8 mouse cellular contexts compared by ENCODE assay signal in the genomic region with DNA sequence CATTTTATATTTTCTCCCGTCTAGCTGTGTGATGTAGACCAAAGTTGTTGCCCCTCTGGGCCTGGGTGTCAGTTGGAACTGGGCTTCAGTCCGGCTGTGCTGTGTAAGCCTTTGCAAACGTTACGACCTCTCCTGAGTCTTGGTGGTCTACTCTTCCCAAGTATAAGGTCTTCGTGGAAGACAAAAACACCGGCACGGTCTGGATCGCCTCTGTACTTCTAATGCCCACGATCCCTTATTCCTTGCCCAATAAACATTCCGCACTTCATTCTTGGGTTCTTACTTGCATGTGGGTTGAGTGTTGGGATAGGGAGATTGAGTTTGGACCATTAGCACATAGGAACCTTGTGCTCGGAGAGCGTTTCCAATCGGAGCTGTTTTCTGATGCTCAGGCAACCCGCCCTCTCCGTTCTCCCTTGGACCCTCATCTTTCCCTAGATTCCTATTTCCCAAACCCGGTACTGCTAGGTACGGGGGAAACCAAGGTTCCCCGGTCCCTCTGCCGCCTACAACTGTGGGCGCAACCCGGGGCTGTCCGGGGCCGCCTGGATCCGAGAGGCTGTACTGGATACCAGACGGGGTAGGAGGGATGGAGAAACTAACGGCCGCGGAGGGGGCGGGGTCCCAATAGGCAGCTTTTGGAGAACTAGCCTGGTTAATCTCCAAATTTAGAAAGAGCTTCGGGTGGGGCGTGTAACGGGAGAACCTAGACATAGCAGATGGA. TPM values are rescaled to one million over a fixed set of nuclear protein-coding genes. Genes with fewer than 3 reads are reported as not detected.
DNase-seq lines count a peak whose midpoint lies in the region; ATAC-seq and TF ChIP-seq lines count a peak whose summit lies in the region.

No protein-coding gene starts in this region.

- H3K9me3 ChIP-seq in kidney, embryonic 14.5 days (ENCODE audit: control insufficient read depth, low read length): no peaks in the 10 kb centered on the region
- no peaks in the 10 kb centered on the region for H3K9me3 ChIP-seq in embryonic facial prominence, embryonic 15.5 days (replicated peaks)
- no peaks in the 10 kb centered on the region for H3K9me3 ChIP-seq in limb, embryonic 15.5 days
- H3K9me3 ChIP-seq in stomach, postnatal 0 days (ENCODE audit: control insufficient read depth, low read length): no peaks in the 10 kb centered on the region

- 8% methylated on average over 32 of the region's 32 CpGs for WGBS in kidney, embryonic 14.5 days
- WGBS in embryonic facial prominence, embryonic 15.5 days: 12% methylated on average over 32 of the region's 32 CpGs
- WGBS in limb, embryonic 15.5 days: 10% methylated on average over 32 of the region's 32 CpGs
- 13% methylated on average over 32 of the region's 32 CpGs for WGBS in stomach, postnatal 0 days

- no peak overlapping the region for H3K27ac ChIP-seq in kidney, embryonic 14.5 days (ENCODE audit: low read depth, low read length)
- no peak overlapping the region for H3K27ac ChIP-seq in embryonic facial prominence, embryonic 15.5 days (replicated peaks)
- H3K27ac ChIP-seq in limb, embryonic 15.5 days: no peak overlapping the region
- no peak overlapping the region for H3K27ac ChIP-seq in stomach, postnatal 0 days (replicated peaks)

- H3K4me2 ChIP-seq in kidney, embryonic 14.5 days (replicated peaks; ENCODE audit: low read depth, low read length): peak overlapping the region; percentile 84
- peak overlapping the region; percentile 90 for H3K4me2 ChIP-seq in embryonic facial prominence, embryonic 15.5 days (replicated peaks)
- peak overlapping the region; percentile 82 for H3K4me2 ChIP-seq in limb, embryonic 15.5 days
- peak overlapping the region; percentile 89 for H3K4me2 ChIP-seq in stomach, postnatal 0 days (replicated peaks; ENCODE audit: low read depth)

- H3K4me1 ChIP-seq in kidney, embryonic 14.5 days (ENCODE audit: control insufficient read depth, insufficient read depth, low read length): peaks cover 24% of the 10 kb centered on the region
- peaks cover 70% of the 10 kb centered on the region for H3K4me1 ChIP-seq in embryonic facial prominence, embryonic 15.5 days
- H3K4me1 ChIP-seq in limb, embryonic 15.5 days: peaks cover 61% of the 10 kb centered on the region
- H3K4me1 ChIP-seq in stomach, postnatal 0 days (replicated peaks; ENCODE audit: control insufficient read depth, insufficient read depth): peaks cover 6% of the 10 kb centered on the region

- H3K36me3 ChIP-seq in kidney, embryonic 14.5 days (ENCODE audit: control insufficient read depth, insufficient read depth, low read length): no peaks in the 10 kb centered on the region
- no peaks in the 10 kb centered on the region for H3K36me3 ChIP-seq in embryonic facial prominence, embryonic 15.5 days
- no peaks in the 10 kb centered on the region for H3K36me3 ChIP-seq in limb, embryonic 15.5 days
- H3K36me3 ChIP-seq in stomach, postnatal 0 days (ENCODE audit: control insufficient read depth, insufficient read depth, low read length): no peaks in the 10 kb centered on the region

- TF ChIP-seq CTCF in stomach, postnatal 0 days (IDR thresholded peaks at IDR 0.05; ENCODE audit: low read depth): no peak

- TF ChIP-seq EP300 in stomach, postnatal 0 days (optimal IDR thresholded peaks at IDR 0.05): no peak

- no peak for DNase-seq in kidney, adult 11 months
- peak; percentile 67 for DNase-seq in ZHBTc4 (ENCODE audit: low read depth, low spot score)
- no peak for DNase-seq in stomach, postnatal 0 days (ENCODE audit: low spot score)
- DNase-seq in adipocyte (ENCODE audit: low spot score): no peak
- no peak for DNase-seq in urinary bladder, postnatal 10 days (ENCODE audit: low spot score)

- H3K4me3 ChIP-seq in kidney, embryonic 14.5 days (ENCODE audit: low read length): peak overlapping the region; percentile 79
- H3K4me3 ChIP-seq in embryonic facial prominence, embryonic 15.5 days (replicated peaks): peak overlapping the region; percentile 82
- peak overlapping the region; percentile 79 for H3K4me3 ChIP-seq in limb, embryonic 15.5 days
- H3K4me3 ChIP-seq in stomach, postnatal 0 days (ENCODE audit: low read depth, low read length): peak overlapping the region; percentile 74

- H3K27me3 ChIP-seq in kidney, embryonic 14.5 days (ENCODE audit: control insufficient read depth, insufficient read depth, low read length): peaks cover 45% of the 10 kb centered on the region
- peaks cover 34% of the 10 kb centered on the region for H3K27me3 ChIP-seq in embryonic facial prominence, embryonic 15.5 days
- peaks cover 45% of the 10 kb centered on the region for H3K27me3 ChIP-seq in limb, embryonic 15.5 days
- H3K27me3 ChIP-seq in stomach, postnatal 0 days (ENCODE audit: control insufficient read depth, insufficient read depth, low read length): peaks cover 7% of the 10 kb centered on the region; the same call in 1 of the 2 replicates

- ATAC-seq in kidney, embryonic 14.5 days (ENCODE audit: low FRiP score, low TSS enrichment): no peak
- ATAC-seq in embryonic facial prominence, embryonic 15.5 days (ENCODE audit: insufficient number of reproducible peaks, low FRiP score, low TSS enrichment, low read depth): no peak
- ATAC-seq in limb, embryonic 15.5 days (ENCODE audit: insufficient number of reproducible peaks, low FRiP score, low TSS enrichment, low read depth): no peak
- ATAC-seq in stomach, postnatal 0 days (ENCODE audit: low FRiP score, low TSS enrichment): no peak

- H3K9ac ChIP-seq in kidney, embryonic 14.5 days (ENCODE audit: low read depth, low read length): peak overlapping the region; percentile 53; the same call in 1 of the 2 replicates
- 0 out of 2 replicates have a peak overlapping the region, but pooled peaks have one; percentile 26 for H3K9ac ChIP-seq in embryonic facial prominence, embryonic 15.5 days
- peak overlapping the region; percentile 44; the same call in 1 of the 2 replicates for H3K9ac ChIP-seq in limb, embryonic 15.5 days
- H3K9ac ChIP-seq in stomach, postnatal 0 days (ENCODE audit: low read length): peak overlapping the region; percentile 55; the same call in 1 of the 2 replicates

RNA-seq across cellular contexts. Expression of a gene that starts 2.3 kb away (rescaled TPM):
- polyA plus RNA-seq in kidney, embryonic 14.5 days (2014; fragmentation: Nextera tagmentation; extraction: Ambion mirVana): 43.6 and 56.2 TPM in 2 replicates
- 36.8 and 43.1 TPM in 2 replicates for polyA plus RNA-seq in embryonic facial prominence, embryonic 15.5 days (2015; fragmentation: Nextera tagmentation; extraction: Ambion mirVana)
- polyA plus RNA-seq in limb, embryonic 15.5 days (2015; fragmentation: Nextera tagmentation; extraction: Ambion mirVana): 32.0 and 33.8 TPM in 2 replicates
- polyA plus RNA-seq in stomach, postnatal 0 days (2015; fragmentation: Nextera tagmentation; extraction: Ambion mirVana): 21.0 and 21.6 TPM in 2 replicates

RNA-seq across cellular contexts. Expression of a gene that starts 8.3 kb away (rescaled TPM):
- polyA plus RNA-seq in kidney, embryonic 14.5 days (2014; fragmentation: Nextera tagmentation; extraction: Ambion mirVana): 120 and 148 TPM in 2 replicates
- polyA plus RNA-seq in embryonic facial prominence, embryonic 15.5 days (2015; fragmentation: Nextera tagmentation; extraction: Ambion mirVana): 116 and 124 TPM in 2 replicates
- 103 and 117 TPM in 2 replicates for polyA plus RNA-seq in limb, embryonic 15.5 days (2015; fragmentation: Nextera tagmentation; extraction: Ambion mirVana)
- 49.2 and 50.1 TPM in 2 replicates for polyA plus RNA-seq in stomach, postnatal 0 days (2015; fragmentation: Nextera tagmentation; extraction: Ambion mirVana)

RNA-seq across cellular contexts. Expression of a gene that starts 15.4 kb away (rescaled TPM):
- polyA plus RNA-seq in kidney, embryonic 14.5 days (2014; fragmentation: Nextera tagmentation; extraction: Ambion mirVana): 3.8 and 5.0 TPM in 2 replicates
- 6.7 and 7.5 TPM in 2 replicates for polyA plus RNA-seq in embryonic facial prominence, embryonic 15.5 days (2015; fragmentation: Nextera tagmentation; extraction: Ambion mirVana)
- 5.9 and 7.1 TPM in 2 replicates for polyA plus RNA-seq in limb, embryonic 15.5 days (2015; fragmentation: Nextera tagmentation; extraction: Ambion mirVana)
- polyA plus RNA-seq in stomach, postnatal 0 days (2015; fragmentation: Nextera tagmentation; extraction: Ambion mirVana): 4.1 and 4.3 TPM in 2 replicates

RNA-seq across cellular contexts. Expression of a gene that starts 19.7 kb away (rescaled TPM):
- not detected in 2 replicates for polyA plus RNA-seq in kidney, embryonic 14.5 days (2014; fragmentation: Nextera tagmentation; extraction: Ambion mirVana)
- not detected in 2 replicates for polyA plus RNA-seq in embryonic facial prominence, embryonic 15.5 days (2015; fragmentation: Nextera tagmentation; extraction: Ambion mirVana)
- not detected in 2 replicates for polyA plus RNA-seq in limb, embryonic 15.5 days (2015; fragmentation: Nextera tagmentation; extraction: Ambion mirVana)
- not detected in 2 replicates for polyA plus RNA-seq in stomach, postnatal 0 days (2015; fragmentation: Nextera tagmentation; extraction: Ambion mirVana)

RNA-seq across cellular contexts. Expression of a gene that starts 26.4 kb away (rescaled TPM):
- 53.2 and 63.8 TPM in 2 replicates for polyA plus RNA-seq in kidney, embryonic 14.5 days (2014; fragmentation: Nextera tagmentation; extraction: Ambion mirVana)
- polyA plus RNA-seq in embryonic facial prominence, embryonic 15.5 days (2015; fragmentation: Nextera tagmentation; extraction: Ambion mirVana): 66.5 and 70.6 TPM in 2 replicates
- 59.8 and 63.0 TPM in 2 replicates for polyA plus RNA-seq in limb, embryonic 15.5 days (2015; fragmentation: Nextera tagmentation; extraction: Ambion mirVana)
- 41.0 and 44.5 TPM in 2 replicates for polyA plus RNA-seq in stomach, postnatal 0 days (2015; fragmentation: Nextera tagmentation; extraction: Ambion mirVana)
